Mouse (Mus musculus): ENCODE measurements at regions not wholly inside any gene's neighbourhood (a gene's known extent, or its start where the extent isn't known, plus 50 kb on each side); places are given as distances from the start of the nearest gene placed in this dataset.

GRCm38 (mm10) chr3:38283687-38284124 is 200.9 kb downstream of the Ankrd50 start:
- Histone ChIP-seq H3K27ac (replicated peaks; ENCODE audit: insufficient read depth, low read depth, low read length) (peak overlapping the region; percentile 58), H3K4me1 (ENCODE audit: control insufficient read depth, insufficient read depth, low read length) (no peaks in the 10 kb centered on the region), H3K27me3 (ENCODE audit: control insufficient read depth, insufficient read depth, low read length) (no peaks in the 10 kb centered on the region), H3K79me2 (ENCODE audit: control insufficient read depth, insufficient read depth, low read length) (no peaks in the 10 kb centered on the region), H3K9ac (ENCODE audit: low read depth, low read length) (no peak overlapping the region), H3K36me3 (ENCODE audit: control insufficient read depth, insufficient read depth, low read length) (no peaks in the 10 kb centered on the region), H3K4me3 (ENCODE audit: insufficient read depth, low read depth, low read length) (no peak overlapping the region)
- peak; percentile 43 for DNase-seq (ENCODE audit: extremely low read depth, low read depth, low spot score)
- WGBS: 57% methylated on average over 11 of the region's 11 CpGs
- TF ChIP-seq CTCF (IDR thresholded peaks at IDR 0.05; ENCODE audit: low read depth, low read length): no peak
- TF ChIP-seq POLR2A (IDR thresholded peaks at IDR 0.05; ENCODE audit: extremely low read depth, insufficient read depth, low read length): no peak

GRCm38 (mm10) chr3:38282891-38283290 is 201.8 kb downstream of the Ankrd50 start:
- Histone ChIP-seq H3K4me3 (ENCODE audit: insufficient read depth, low read depth, low read length) (no peak overlapping the region), H3K9ac (ENCODE audit: low read depth, low read length) (no peak overlapping the region), H3K79me2 (ENCODE audit: control insufficient read depth, insufficient read depth, low read length) (no peaks in the 10 kb centered on the region), H3K27me3 (ENCODE audit: control insufficient read depth, insufficient read depth, low read length) (no peaks in the 10 kb centered on the region), H3K4me1 (ENCODE audit: control insufficient read depth, insufficient read depth, low read length) (no peaks in the 10 kb centered on the region), H3K36me3 (ENCODE audit: control insufficient read depth, insufficient read depth, low read length) (no peaks in the 10 kb centered on the region), H3K27ac (replicated peaks; ENCODE audit: insufficient read depth, low read depth, low read length) (no peak overlapping the region)
- TF ChIP-seq CTCF (IDR thresholded peaks at IDR 0.05; ENCODE audit: low read depth, low read length) (no peak), POLR2A (IDR thresholded peaks at IDR 0.05; ENCODE audit: extremely low read depth, insufficient read depth, low read length) (no peak)
- DNase-seq (ENCODE audit: extremely low read depth, low read depth, low spot score): no peak
- WGBS: 93% methylated on average over 4 of the region's 4 CpGs

- TF ChIP-seq POLR2A (IDR thresholded peaks at IDR 0.05; ENCODE audit: extremely low read depth, insufficient read depth, low read length) (no peak), CTCF (IDR thresholded peaks at IDR 0.05; ENCODE audit: low read depth, low read length) (no peak)
- WGBS: 67% methylated on average over 4 of the region's 4 CpGs
- Histone ChIP-seq H3K79me2 (ENCODE audit: control insufficient read depth, insufficient read depth, low read length) (no peaks in the 10 kb centered on the region), H3K27me3 (ENCODE audit: control insufficient read depth, insufficient read depth, low read length) (no peaks in the 10 kb centered on the region), H3K4me1 (ENCODE audit: control insufficient read depth, insufficient read depth, low read length) (no peaks in the 10 kb centered on the region), H3K27ac (replicated peaks; ENCODE audit: insufficient read depth, low read depth, low read length) (no peak overlapping the region), H3K36me3 (ENCODE audit: control insufficient read depth, insufficient read depth, low read length) (no peaks in the 10 kb centered on the region), H3K4me3 (ENCODE audit: insufficient read depth, low read depth, low read length) (no peak overlapping the region), H3K9ac (ENCODE audit: low read depth, low read length) (no peak overlapping the region)
- DNase-seq (ENCODE audit: extremely low read depth, low read depth, low spot score): no peak
These were observed 203.0 kb downstream of the Ankrd50 start for GRCm38 (mm10) chr3:38281683-38282082.

GRCm38 (mm10) chr3:38280876-38281275 is 203.8 kb downstream of the Ankrd50 start:
- H3K27me3 ChIP-seq (ENCODE audit: control insufficient read depth, insufficient read depth, low read length): no peaks in the 10 kb centered on the region
- H3K36me3 ChIP-seq (ENCODE audit: control insufficient read depth, insufficient read depth, low read length): no peaks in the 10 kb centered on the region
- TF ChIP-seq CTCF (IDR thresholded peaks at IDR 0.05; ENCODE audit: low read depth, low read length) (no peak), POLR2A (IDR thresholded peaks at IDR 0.05; ENCODE audit: extremely low read depth, insufficient read depth, low read length) (no peak)
- H3K27ac ChIP-seq (replicated peaks; ENCODE audit: insufficient read depth, low read depth, low read length): no peak overlapping the region
- H3K4me1 ChIP-seq (ENCODE audit: control insufficient read depth, insufficient read depth, low read length): no peaks in the 10 kb centered on the region
- no peak for DNase-seq (ENCODE audit: extremely low read depth, low read depth, low spot score)
- WGBS: 84% methylated on average over 6 of the region's 6 CpGs
- no peak overlapping the region for H3K4me3 ChIP-seq (ENCODE audit: insufficient read depth, low read depth, low read length)
- no peaks in the 10 kb centered on the region for H3K79me2 ChIP-seq (ENCODE audit: control insufficient read depth, insufficient read depth, low read length)
- H3K9ac ChIP-seq (ENCODE audit: low read depth, low read length): no peak overlapping the region

- no peaks in the 10 kb centered on the region for H3K79me2 ChIP-seq (ENCODE audit: control insufficient read depth, insufficient read depth, low read length)
- no peaks in the 10 kb centered on the region for H3K36me3 ChIP-seq (ENCODE audit: control insufficient read depth, insufficient read depth, low read length)
- no peak overlapping the region for H3K4me3 ChIP-seq (ENCODE audit: insufficient read depth, low read depth, low read length)
- no peaks in the 10 kb centered on the region for H3K4me1 ChIP-seq (ENCODE audit: control insufficient read depth, insufficient read depth, low read length)
- TF ChIP-seq POLR2A (IDR thresholded peaks at IDR 0.05; ENCODE audit: extremely low read depth, insufficient read depth, low read length): no peak
- TF ChIP-seq CTCF (IDR thresholded peaks at IDR 0.05; ENCODE audit: low read depth, low read length): no peak
- no peak for DNase-seq (ENCODE audit: extremely low read depth, low read depth, low spot score)
- no peak overlapping the region for H3K27ac ChIP-seq (replicated peaks; ENCODE audit: insufficient read depth, low read depth, low read length)
- H3K9ac ChIP-seq (ENCODE audit: low read depth, low read length): no peak overlapping the region
- WGBS: 93% methylated on average over 3 of the region's 3 CpGs
- no peaks in the 10 kb centered on the region for H3K27me3 ChIP-seq (ENCODE audit: control insufficient read depth, insufficient read depth, low read length)
These were observed 204.5 kb downstream of the Ankrd50 start for GRCm38 (mm10) chr3:38280105-38280504.

- Histone ChIP-seq H3K9ac (ENCODE audit: low read depth, low read length) (no peak overlapping the region), H3K27me3 (ENCODE audit: control insufficient read depth, insufficient read depth, low read length) (no peaks in the 10 kb centered on the region), H3K36me3 (ENCODE audit: control insufficient read depth, insufficient read depth, low read length) (no peaks in the 10 kb centered on the region), H3K4me1 (ENCODE audit: control insufficient read depth, insufficient read depth, low read length) (no peaks in the 10 kb centered on the region), H3K79me2 (ENCODE audit: control insufficient read depth, insufficient read depth, low read length) (no peaks in the 10 kb centered on the region), H3K27ac (replicated peaks; ENCODE audit: insufficient read depth, low read depth, low read length) (no peak overlapping the region), H3K4me3 (ENCODE audit: insufficient read depth, low read depth, low read length) (no peak overlapping the region)
- no peak for DNase-seq (ENCODE audit: extremely low read depth, low read depth, low spot score)
- TF ChIP-seq POLR2A (IDR thresholded peaks at IDR 0.05; ENCODE audit: extremely low read depth, insufficient read depth, low read length): no peak
- TF ChIP-seq CTCF (IDR thresholded peaks at IDR 0.05; ENCODE audit: low read depth, low read length): no peak
- 94% methylated on average over 1 of the region's 1 CpGs for WGBS
These were observed 207.6 kb downstream of the Ankrd50 start for GRCm38 (mm10) chr3:38276948-38277504.
